Mouse (Mus musculus): ENCODE data around the gene Hormad1.

DNA sequence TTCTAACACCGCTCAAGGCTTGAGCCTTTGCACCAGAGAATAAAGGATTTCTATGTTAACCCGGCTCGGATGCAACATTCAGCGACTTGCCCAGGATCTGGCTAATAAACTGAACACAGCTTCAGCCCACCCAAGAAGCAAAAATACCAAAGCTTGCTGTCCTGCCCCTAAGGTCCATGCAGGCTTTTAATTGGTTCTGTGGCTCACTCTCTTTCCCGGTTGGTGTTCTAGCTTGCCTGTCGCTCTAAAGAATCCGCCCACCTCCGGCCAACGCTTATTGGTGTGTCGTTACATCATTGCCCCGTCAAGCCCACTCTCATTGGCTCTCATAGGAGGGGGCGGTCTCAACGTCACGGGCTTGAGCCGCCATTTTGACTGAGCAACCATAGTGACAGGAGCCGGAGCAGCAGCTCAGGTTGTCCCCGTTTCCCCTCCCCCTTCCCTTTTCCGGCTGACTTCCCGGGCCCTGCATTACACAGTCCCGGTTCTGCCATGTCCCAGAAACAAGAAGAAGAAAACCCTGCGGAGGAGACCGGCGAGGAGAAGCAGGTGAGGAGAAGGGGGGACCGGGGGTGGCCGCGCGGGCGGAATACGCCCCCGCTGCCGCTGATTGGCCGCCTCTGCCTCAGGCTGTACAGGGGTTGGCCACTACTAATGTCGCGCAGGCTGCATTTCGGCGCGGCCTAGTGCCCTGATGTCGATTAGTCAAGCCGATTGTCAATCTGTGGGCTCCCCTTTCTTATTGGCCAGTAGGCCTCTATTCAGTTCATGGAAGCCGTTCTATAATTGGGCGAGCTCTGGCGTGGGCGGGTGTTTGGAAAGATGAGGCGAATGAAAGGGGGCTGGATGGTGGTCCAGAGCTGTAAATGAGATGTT is 65.4 kb downstream of the Hormad1 start, which contains the start of gene Ensa:
- TF ChIP-seq POLR2A (IDR thresholded peaks at IDR 0.05; ENCODE audit: extremely low read depth, insufficient read depth, low read length): 0 out of 2 replicates have a peak, but pooled peaks have one; percentile 61
- TF ChIP-seq CTCF (IDR thresholded peaks at IDR 0.05; ENCODE audit: low read depth, low read length): no peak

Measured in liver, adult 2 months (tissue).